Mouse (Mus musculus) midbrain, embryonic 11.5 days (tissue): ENCODE measurements at regions not wholly inside any gene's neighbourhood (a gene's known extent, or its start where the extent isn't known, plus 50 kb on each side); places are given as distances from the start of the nearest gene placed in this dataset.

ENCODE experiments used
- ATAC-seq: fragments of 200-750 bp; cut with Nextera tagmentation; 2 replicates; pipeline ENCODE4 v1.8.0; 2017; ENCODE audit warnings: moderate TSS enrichment, moderate library complexity; ENCODE audit not compliant: low FRiP score
- DNase-seq: peaks from one replicate; pipeline ENCODE4 v3.0.0; 2015; ENCODE audit warnings: low spot score; ENCODE audit errors: missing footprints
- H3K27ac ChIP-seq: fragments of 300-500 bp; sonication (generic); 2 replicates; pipeline ENCODE4 v1.5.1; 2014; ENCODE audit warnings: low read depth, low read length
- H3K27me3 ChIP-seq: fragments of 300-500 bp; sonication (generic); 2 replicates; pipeline ENCODE4 v1.6.1; 2014; ENCODE audit warnings: mild to moderate bottlenecking, low read length, moderate library complexity, mixed read lengths; ENCODE audit not compliant: control insufficient read depth, insufficient read depth
- H3K36me3 ChIP-seq: fragments of 300-500 bp; sonication (generic); 2 replicates; pipeline ENCODE4 v1.6.1; 2014; ENCODE audit warnings: mild to moderate bottlenecking, low read length, moderate library complexity, mixed read lengths; ENCODE audit not compliant: control insufficient read depth, insufficient read depth
- H3K4me1 ChIP-seq: fragments of 300-500 bp; sonication (generic); 2 replicates; pipeline ENCODE4 v1.6.1; 2014; ENCODE audit warnings: low read length; ENCODE audit not compliant: control insufficient read depth, insufficient read depth
- H3K4me2 ChIP-seq: fragments of 300-500 bp; sonication (generic); 2 replicates; pipeline ENCODE4 v1.6.1; 2014; ENCODE audit warnings: mild to moderate bottlenecking, moderate library complexity
- H3K4me3 ChIP-seq: fragments of 300-500 bp; sonication (generic); 2 replicates; pipeline ENCODE4 v1.5.1; 2014; ENCODE audit warnings: low read depth, low read length
- H3K9ac ChIP-seq: fragments of 300-500 bp; sonication (generic); 2 replicates; pipeline ENCODE4 v1.6.1; 2014; ENCODE audit warnings: low read length
- H3K9me3 ChIP-seq: fragments of 300-500 bp; sonication (generic); 2 replicates; pipeline ENCODE4 v1.6.1; 2016; ENCODE audit warnings: low read length; ENCODE audit not compliant: control insufficient read depth
- WGBS: fragments of 180-500 bp; shearing (Covaris S2); extraction: QIAGEN DNeasy Blood & Tissue Kit; methylation state at CpG from one replicate; pipeline ENCODE4 v1.1.7; 2014; 5-methylcytosine and 5-hydroxymethylcytosine counted together

DNA sequence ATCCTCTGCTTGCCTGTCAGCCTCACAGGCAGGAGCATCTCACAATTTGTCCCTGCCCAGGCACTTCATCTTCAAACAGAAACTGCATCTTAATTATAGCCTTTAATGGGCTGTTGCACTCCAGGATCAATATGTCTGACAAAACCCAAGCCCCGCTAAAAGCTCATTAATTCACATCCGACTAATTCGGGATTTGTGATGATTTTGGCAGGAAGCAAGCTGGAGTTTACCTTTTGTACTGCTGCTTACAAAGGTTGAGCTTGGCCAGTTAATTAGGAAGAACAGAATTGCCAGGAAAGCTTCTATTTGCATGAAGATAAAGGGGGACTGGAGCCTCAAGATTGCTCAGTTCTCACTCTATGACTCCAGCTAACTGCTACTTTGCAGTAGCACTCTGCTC lies 596.6 kb upstream of the Sptlc3 start:
- H3K36me3 ChIP-seq: no peaks in the 10 kb centered on the region
- ATAC-seq (0 out of 2 replicates have a peak, but pooled peaks have one; percentile 54), DNase-seq (no peak)
- H3K9me3 ChIP-seq: no peaks in the 10 kb centered on the region
- no peaks in the 10 kb centered on the region for H3K27me3 ChIP-seq
- no peak overlapping the region for H3K4me3 ChIP-seq
- H3K4me2 ChIP-seq: no peak overlapping the region; the same call in 1 of the 2 replicates
- no peak overlapping the region for H3K27ac ChIP-seq
- H3K9ac ChIP-seq: no peak overlapping the region
- H3K4me1 ChIP-seq: 0 out of 2 replicates have a peak, but pooled peaks cover 2% of the 10 kb centered on the region
- WGBS: 7% methylated on average over 3 of the region's 3 CpGs

DNA sequence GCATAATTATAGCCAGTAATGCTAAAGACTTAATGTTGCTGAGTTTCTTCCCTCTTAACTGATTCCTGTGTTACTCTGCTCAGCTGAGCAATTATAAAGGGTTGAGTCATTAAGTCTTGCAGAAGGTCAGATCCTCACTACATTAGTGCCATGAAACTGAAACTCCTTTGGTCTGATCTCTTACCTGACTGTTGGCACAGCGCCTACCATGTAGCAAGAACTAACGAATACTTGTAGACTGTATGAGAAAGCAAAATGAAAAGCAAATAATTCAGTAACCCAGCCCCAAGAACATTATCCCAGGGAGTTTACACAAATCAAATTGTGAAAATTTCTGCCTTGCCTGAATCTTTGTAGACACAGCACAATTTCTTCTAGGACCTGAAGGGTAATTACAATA lies 556.5 kb upstream of the Sptlc3 start:
- ATAC-seq: no peak
- Histone ChIP-seq H3K9ac (no peak overlapping the region), H3K4me1 (no peaks in the 10 kb centered on the region), H3K9me3 (no peaks in the 10 kb centered on the region), H3K4me2 (no peak overlapping the region), H3K27ac (no peak overlapping the region), H3K36me3 (no peaks in the 10 kb centered on the region), H3K27me3 (no peaks in the 10 kb centered on the region), H3K4me3 (no peak overlapping the region)
- no peak for DNase-seq
- WGBS: 93% methylated on average over 2 of the region's 2 CpGs

DNA sequence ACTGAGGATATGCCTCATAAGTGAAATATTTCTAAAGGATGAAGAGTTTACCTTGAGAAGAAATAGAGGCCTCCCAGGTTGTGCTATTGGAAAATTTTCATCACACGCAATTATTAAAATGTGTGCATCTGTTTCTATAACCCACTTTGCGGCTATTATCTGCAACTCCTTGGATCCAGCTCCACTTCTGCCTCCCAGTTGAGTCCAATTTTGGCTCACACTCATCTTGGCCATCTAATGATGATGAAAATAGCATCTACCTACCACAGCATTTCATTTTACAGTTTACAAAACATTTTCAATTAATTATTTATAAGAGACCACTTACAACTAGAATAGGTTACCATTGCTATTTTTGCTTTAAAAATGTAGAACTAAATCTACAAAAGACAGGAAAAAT lies 554.3 kb upstream of the Sptlc3 start:
- no peak overlapping the region for H3K4me3 ChIP-seq
- no peak overlapping the region for H3K27ac ChIP-seq
- H3K36me3 ChIP-seq: no peaks in the 10 kb centered on the region
- H3K27me3 ChIP-seq: no peaks in the 10 kb centered on the region
- no peak for DNase-seq
- 92% methylated on average over 2 of the region's 2 CpGs for WGBS
- H3K9ac ChIP-seq: no peak overlapping the region
- no peak for ATAC-seq
- H3K9me3 ChIP-seq: no peaks in the 10 kb centered on the region
- H3K4me1 ChIP-seq: no peaks in the 10 kb centered on the region
- H3K4me2 ChIP-seq: no peak overlapping the region

DNA sequence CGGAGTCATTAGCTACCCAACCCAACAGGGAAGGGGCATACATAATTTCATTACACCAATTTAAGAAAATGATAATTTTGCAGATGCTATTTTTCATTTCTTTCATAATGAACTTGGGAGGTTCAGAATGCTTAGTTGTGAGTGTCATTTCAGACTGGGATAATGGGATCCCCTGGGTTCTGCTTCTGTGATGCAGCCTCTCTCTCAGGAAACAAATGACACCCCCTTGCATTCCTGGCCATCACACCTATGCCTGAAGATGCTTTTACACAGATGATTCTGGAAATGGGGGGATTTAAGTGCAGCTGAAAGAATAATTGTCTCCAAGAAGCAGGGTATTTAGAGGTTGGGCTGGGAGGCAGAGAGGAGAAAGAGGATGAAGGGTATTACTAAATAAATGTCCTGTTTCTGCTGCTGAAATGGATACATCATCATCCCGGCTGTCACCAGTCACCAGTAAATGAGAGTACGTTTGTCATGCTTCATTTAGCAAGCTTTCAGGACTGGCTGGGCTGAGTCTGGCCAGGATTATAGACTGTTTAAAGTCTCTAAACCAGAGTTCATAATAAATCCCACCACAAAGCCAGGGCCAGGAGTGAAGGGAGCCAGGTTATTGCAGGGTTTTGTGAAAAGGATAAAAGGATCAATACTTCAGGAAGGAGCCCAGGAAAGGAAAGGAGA lies 527.5 kb upstream of the Sptlc3 start:
- no peaks in the 10 kb centered on the region for H3K4me1 ChIP-seq
- no peaks in the 10 kb centered on the region for H3K9me3 ChIP-seq
- ATAC-seq (0 out of 2 replicates have a peak, but pooled peaks have one; percentile 54), DNase-seq (peak; percentile 69)
- no peak overlapping the region for H3K4me2 ChIP-seq
- no peaks in the 10 kb centered on the region for H3K27me3 ChIP-seq
- no peak overlapping the region for H3K4me3 ChIP-seq
- no peak overlapping the region for H3K9ac ChIP-seq
- no peaks in the 10 kb centered on the region for H3K36me3 ChIP-seq
- H3K27ac ChIP-seq: no peak overlapping the region
- WGBS: 39% methylated on average over 3 of the region's 3 CpGs

DNA sequence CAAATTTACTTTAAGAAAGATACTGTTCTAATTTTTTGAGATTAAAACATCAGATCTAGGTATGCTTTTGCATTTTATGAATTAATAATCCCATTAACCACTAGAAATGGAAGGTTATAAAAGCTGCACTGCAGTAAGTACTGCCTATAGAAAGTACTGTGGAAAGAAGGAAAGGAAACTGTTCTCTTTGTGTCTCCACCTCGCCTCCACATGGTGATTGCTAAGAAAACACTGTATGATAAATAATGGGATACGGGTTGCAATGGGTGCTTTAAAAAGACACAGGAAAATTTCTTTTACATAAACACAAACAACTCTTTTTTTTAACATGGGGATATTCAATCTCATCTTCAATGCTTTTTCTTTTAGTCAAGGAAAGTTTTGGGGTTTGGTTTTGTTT lies 519.2 kb upstream of the Sptlc3 start:
- no peak for DNase-seq
- Histone ChIP-seq H3K9ac (no peak overlapping the region), H3K36me3 (no peaks in the 10 kb centered on the region), H3K27me3 (no peaks in the 10 kb centered on the region), H3K4me2 (no peak overlapping the region), H3K9me3 (no peaks in the 10 kb centered on the region), H3K4me3 (no peak overlapping the region), H3K4me1 (no peaks in the 10 kb centered on the region), H3K27ac (no peak overlapping the region)
- no peak for ATAC-seq
- 43% methylated on average over 2 of the region's 2 CpGs for WGBS

DNA sequence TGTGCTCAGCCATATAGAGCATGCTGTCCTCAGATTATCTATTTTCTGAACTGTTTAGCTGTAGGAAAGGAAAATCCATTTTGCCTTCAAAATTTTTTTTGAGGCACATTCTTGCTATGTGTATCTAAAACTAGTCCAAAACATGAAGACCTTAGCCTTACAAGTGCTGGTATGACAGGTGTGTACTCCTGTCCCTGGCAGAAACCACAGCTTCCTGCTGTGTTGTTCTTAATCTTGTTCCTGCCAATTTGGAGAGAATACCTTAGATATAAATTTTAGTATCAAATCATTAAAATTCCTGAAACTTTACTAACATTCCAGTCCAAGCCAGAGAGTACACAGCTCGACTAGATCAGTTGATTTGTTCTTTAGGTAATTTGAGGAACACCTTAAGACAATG lies 503.7 kb upstream of the Sptlc3 start:
- no peak overlapping the region for H3K27ac ChIP-seq
- no peak for ATAC-seq
- H3K27me3 ChIP-seq: no peaks in the 10 kb centered on the region

DNA sequence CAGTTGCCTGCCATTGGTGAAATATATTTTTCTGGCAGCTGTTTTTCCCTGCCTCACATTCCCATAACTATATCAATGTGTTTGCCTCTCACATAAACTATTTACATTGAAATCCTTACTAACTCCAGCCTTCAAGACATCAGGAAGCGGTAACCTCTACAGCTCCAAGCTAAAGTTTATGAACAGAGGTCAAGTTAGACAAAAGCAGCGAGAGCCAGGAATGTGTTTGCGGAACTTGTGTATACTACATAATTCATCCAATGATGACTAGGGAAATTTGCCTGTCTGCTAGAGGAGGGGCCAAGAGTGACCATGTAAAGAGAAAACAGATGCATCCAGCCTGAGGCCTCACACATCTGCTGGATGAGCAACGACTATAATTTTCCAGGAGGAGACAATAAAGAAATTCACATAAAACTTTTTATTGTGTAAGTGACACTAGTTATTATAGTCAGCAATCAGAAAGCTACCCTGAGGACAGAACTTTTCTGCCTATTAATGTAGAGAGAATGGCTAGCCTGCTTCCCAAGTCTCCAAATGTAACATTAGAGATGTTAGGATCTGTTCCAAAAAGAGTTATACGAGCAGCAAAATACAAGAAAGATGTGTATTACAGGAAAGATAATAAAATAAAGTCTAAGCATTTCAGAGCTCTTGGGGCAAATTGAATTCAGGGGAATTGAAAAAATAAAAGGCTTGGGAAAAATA lies 461.5 kb upstream of the Sptlc3 start:
- Histone ChIP-seq H3K4me1 (no peaks in the 10 kb centered on the region), H3K9ac (no peak overlapping the region), H3K4me2 (no peak overlapping the region), H3K4me3 (no peak overlapping the region), H3K27me3 (no peaks in the 10 kb centered on the region), H3K36me3 (no peaks in the 10 kb centered on the region), H3K27ac (no peak overlapping the region), H3K9me3 (no peaks in the 10 kb centered on the region)
- ATAC-seq (no peak), DNase-seq (no peak)
- 86% methylated on average over 5 of the region's 5 CpGs for WGBS

More for the DNA sequence above, 503.7 kb upstream of the Sptlc3 start:
- H3K9ac ChIP-seq: no peak overlapping the region
- DNase-seq: no peak
- 53% methylated on average over 1 of the region's 1 CpGs for WGBS
- no peak overlapping the region for H3K4me2 ChIP-seq
- no peak overlapping the region for H3K4me3 ChIP-seq
- H3K36me3 ChIP-seq: no peaks in the 10 kb centered on the region
- H3K9me3 ChIP-seq: no peaks in the 10 kb centered on the region
- no peaks in the 10 kb centered on the region for H3K4me1 ChIP-seq

DNA sequence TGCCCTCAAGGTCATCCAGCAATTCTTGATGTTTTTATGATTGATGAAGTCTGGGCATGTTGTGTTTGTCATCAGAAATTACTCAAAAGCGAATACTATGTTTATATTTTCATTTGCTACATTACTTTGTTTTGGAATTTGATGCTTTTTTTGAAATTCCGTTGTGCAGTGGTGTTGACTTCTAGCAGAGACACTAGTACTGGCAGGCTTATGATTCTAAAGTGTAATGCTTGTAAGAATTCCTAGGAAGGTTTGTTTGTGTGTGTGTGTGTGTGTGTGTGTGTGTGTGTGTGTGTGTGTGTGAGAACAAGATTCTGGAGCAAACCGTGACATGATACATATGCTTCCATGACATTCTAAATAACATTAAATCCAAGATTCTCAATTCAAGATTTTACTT lies 458.9 kb upstream of the Sptlc3 start:
- 89% methylated on average over 3 of the region's 3 CpGs for WGBS
- ATAC-seq (no peak), DNase-seq (no peak)
- no peak overlapping the region for H3K4me2 ChIP-seq
- H3K4me1 ChIP-seq: no peaks in the 10 kb centered on the region
- H3K27ac ChIP-seq: no peak overlapping the region
- H3K36me3 ChIP-seq: no peaks in the 10 kb centered on the region
- no peaks in the 10 kb centered on the region for H3K9me3 ChIP-seq
- H3K27me3 ChIP-seq: no peaks in the 10 kb centered on the region
- H3K9ac ChIP-seq: no peak overlapping the region
- no peak overlapping the region for H3K4me3 ChIP-seq

DNA sequence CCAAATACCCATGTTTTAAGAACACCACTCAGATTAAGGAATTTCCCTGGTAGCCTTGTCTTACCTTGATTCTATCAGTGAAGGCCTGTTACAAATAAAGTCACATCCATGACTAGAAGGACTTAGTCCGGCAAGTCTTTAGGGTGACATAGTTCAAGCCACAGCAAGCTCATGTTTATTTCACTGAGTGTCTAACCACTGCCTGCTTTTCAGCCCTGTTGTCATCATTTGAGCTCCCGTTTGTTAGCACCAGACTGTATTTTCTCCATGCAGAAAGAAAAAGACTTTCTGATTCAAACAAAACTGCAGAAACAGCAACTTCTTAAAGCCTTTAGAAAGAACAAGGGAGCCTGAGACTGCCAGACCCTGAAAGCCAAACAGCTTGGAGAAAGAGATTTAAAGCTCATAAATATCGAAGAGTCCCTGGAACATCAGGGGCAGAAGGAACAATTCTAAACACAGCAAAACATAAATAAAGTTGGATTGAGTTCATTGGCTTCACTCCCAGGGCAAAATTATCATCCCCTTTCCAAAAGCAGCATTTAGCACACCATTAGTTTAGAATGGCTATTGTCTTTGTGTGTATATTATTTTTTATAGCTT lies 451.9 kb upstream of the Sptlc3 start:
- no peak overlapping the region for H3K27ac ChIP-seq
- H3K27me3 ChIP-seq: no peaks in the 10 kb centered on the region
- no peaks in the 10 kb centered on the region for H3K4me1 ChIP-seq
- ATAC-seq: no peak
- H3K9ac ChIP-seq: no peak overlapping the region
- H3K36me3 ChIP-seq: no peaks in the 10 kb centered on the region
- no peak overlapping the region for H3K4me3 ChIP-seq
- H3K9me3 ChIP-seq: no peaks in the 10 kb centered on the region
- H3K4me2 ChIP-seq: no peak overlapping the region
- 87% methylated on average over 3 of the region's 3 CpGs for WGBS
- no peak for DNase-seq
